Mouse (Mus musculus) E14TG2a.4 (cell line): ENCODE measurements around the gene Mrps27.
A peak's percentile ranks its signal among the peaks of the same experiment; 100 is the strongest.

ENCODE experiments used
- H3K27me3 ChIP-seq: 2 replicates; pipeline ENCODE4 v1.6.1; 2014; ENCODE audit warnings: low read length, control low read depth; ENCODE audit not compliant: insufficient read depth
- H3K36me3 ChIP-seq: 2 replicates; pipeline ENCODE4 v1.6.1; 2014; ENCODE audit warnings: low read length, control low read depth; ENCODE audit not compliant: insufficient read depth
- H3K4me1 ChIP-seq: replicated peaks from 2 replicates; pipeline ENCODE4 v1.6.1; 2014; ENCODE audit warnings: low read depth, low read length, control low read depth
- H3K4me3 ChIP-seq: replicated peaks from 2 replicates; pipeline ENCODE4 v1.5.1; 2014; ENCODE audit warnings: mild to moderate bottlenecking, low read length
- H3K9me3 ChIP-seq: 2 replicates; pipeline ENCODE4 v1.6.1; 2014; ENCODE audit warnings: low read length, control low read depth
- CTCF ChIP-seq: conservative IDR thresholded peaks from 2 replicates; pipeline ENCODE4 v1.5.1; 2014; ENCODE audit warnings: low read length
- NANOG ChIP-seq: IDR thresholded peaks from 2 replicates; pipeline ENCODE4 v1.6.1; 2014; ENCODE audit warnings: borderline replicate concordance, low read length, mixed read lengths
- POU5F1 ChIP-seq: IDR thresholded peaks from 2 replicates; pipeline ENCODE4 v1.6.1; 2014; ENCODE audit warnings: low read length, borderline replicate concordance

Gene Mrps27

DNA sequence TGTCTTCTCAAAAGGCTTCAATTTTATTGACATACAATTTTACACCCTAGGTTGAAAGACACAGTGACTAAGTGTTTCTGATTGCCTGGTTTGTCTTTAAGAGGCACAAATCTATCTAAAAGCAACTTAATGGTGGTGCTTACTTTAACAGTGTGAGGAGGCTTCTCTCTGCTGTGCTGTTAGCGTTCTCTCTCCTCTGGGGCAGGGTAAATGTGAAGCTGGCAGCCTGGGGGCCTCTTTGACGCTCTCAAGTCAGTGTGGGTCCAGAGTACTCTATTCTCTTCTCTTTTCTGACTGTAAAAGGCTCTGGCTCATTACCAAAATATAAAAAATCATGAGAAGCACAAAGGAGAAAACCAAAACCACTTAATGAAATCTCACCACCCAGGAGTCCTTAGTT is 64.6 kb downstream of the Mrps27 start:
- Histone ChIP-seq H3K4me3 (no peak overlapping the region), H3K36me3 (peaks cover 93% of the 10 kb centered on the region), H3K4me1 (peaks cover 26% of the 10 kb centered on the region), H3K27me3 (no peaks in the 10 kb centered on the region), H3K9me3 (no peaks in the 10 kb centered on the region)
- TF ChIP-seq NANOG (no peak), POU5F1 (no peak), CTCF (no peak)

DNA sequence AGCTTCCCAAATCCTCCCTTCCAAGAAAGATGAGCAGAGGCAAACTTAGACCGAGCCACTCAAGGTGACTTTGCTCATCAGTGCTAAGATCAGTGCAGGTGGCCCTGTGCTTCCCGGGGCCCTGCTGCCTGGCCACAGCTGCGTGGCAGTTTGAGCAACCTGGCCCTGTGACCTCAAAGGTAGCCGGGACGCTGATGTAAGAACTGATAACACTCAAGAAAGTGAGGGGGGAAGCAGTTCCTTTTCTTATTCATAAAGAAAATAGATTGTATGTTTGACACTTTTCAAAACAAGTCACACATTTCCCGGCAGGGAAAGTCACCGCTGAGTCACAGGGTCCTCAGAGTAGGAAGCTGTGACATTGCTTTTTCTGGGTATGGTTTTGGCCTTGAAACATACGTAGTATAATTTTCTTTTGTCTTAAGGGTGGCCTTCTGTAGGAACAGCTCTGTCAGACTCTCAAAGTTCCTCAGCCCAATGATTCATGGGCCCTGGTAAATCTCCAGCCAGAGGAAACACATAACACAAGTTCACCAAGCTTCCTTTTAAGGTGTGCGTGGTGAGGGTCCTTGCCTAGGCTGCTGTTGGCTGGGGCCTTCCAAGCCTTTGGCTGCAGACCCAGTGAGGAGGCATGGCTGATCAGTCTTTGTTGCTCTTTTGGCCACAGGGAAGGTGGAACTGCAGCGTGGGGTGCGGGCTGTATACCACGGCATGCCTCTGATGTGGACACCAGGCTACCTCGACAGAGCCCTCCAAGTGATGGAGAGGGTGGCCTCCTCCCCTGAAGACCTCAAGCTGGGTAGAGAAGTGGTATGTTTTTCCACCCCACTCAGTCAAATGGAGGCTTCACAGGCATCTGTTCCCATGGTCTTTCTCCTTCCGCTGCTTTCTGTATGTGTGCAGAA is 66.3 kb downstream of the Mrps27 start:
- H3K4me1 ChIP-seq = peaks cover 43% of the 10 kb centered on the region
- H3K4me3 ChIP-seq = no peak overlapping the region
- no peaks in the 10 kb centered on the region for H3K27me3 ChIP-seq
- H3K36me3 ChIP-seq = peaks cover 93% of the 10 kb centered on the region
- TF ChIP-seq CTCF (no peak), NANOG (no peak), POU5F1 (no peak)
- H3K9me3 ChIP-seq = no peaks in the 10 kb centered on the region

DNA sequence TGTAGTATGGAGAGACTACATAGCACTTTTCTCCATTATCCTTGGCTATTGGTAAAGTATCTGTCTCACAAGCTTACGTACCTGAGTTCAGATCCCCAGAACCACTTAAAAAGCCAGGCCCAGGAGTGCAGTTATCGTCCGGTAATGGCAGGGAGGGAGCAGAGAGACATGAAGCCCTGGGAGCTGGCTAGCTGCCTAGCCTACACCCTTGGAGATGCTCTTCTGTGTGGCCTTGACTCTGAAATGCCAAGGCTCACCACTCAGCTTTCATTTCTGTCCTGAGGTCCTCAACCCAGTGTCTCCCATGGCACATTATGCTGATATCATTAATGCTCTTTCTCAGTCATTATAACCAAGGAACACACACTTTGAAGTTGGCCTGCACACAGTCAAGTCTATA is 67.2 kb downstream of the Mrps27 start:
- no peaks in the 10 kb centered on the region for H3K9me3 ChIP-seq
- H3K36me3 ChIP-seq = peaks cover 92% of the 10 kb centered on the region
- H3K27me3 ChIP-seq = no peaks in the 10 kb centered on the region
- no peak for TF ChIP-seq POU5F1
- H3K4me1 ChIP-seq = peaks cover 52% of the 10 kb centered on the region
- H3K4me3 ChIP-seq = no peak overlapping the region

DNA sequence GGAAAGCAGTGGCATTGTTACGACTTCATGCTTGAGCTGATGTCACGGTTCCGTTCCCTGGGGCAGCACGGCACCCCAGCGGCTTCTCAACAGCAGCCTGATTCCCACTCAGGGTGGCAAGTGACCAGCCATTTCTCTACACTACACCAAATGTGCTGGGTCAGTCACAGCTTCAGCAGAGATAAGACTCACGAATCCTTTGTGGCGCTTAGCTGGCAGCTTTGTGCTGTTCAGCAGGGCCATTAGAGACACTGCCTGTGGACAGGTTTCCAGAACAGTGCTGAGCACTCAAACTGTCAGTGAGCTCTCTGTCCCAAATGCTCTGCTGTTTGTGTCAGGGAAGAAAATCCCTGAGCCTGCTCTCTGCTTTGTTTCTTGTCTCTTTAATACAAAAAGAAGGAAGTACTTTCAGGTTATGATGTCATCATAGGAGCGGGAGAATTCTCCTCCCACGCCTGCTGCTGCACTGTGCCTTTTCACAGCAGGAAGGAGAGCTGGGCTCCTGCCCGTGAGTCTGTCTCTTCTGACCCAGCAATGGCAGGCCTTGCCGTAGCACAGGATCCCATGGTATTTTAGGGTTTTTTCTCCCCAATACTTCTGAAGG is 68.0 kb downstream of the Mrps27 start:
- no peak for TF ChIP-seq NANOG
- TF ChIP-seq CTCF = no peak
- no peak for TF ChIP-seq POU5F1
- peaks cover 84% of the 10 kb centered on the region for H3K36me3 ChIP-seq
- H3K4me3 ChIP-seq = no peak overlapping the region
- no peaks in the 10 kb centered on the region for H3K9me3 ChIP-seq
- H3K4me1 ChIP-seq = peaks cover 59% of the 10 kb centered on the region
- no peaks in the 10 kb centered on the region for H3K27me3 ChIP-seq

DNA sequence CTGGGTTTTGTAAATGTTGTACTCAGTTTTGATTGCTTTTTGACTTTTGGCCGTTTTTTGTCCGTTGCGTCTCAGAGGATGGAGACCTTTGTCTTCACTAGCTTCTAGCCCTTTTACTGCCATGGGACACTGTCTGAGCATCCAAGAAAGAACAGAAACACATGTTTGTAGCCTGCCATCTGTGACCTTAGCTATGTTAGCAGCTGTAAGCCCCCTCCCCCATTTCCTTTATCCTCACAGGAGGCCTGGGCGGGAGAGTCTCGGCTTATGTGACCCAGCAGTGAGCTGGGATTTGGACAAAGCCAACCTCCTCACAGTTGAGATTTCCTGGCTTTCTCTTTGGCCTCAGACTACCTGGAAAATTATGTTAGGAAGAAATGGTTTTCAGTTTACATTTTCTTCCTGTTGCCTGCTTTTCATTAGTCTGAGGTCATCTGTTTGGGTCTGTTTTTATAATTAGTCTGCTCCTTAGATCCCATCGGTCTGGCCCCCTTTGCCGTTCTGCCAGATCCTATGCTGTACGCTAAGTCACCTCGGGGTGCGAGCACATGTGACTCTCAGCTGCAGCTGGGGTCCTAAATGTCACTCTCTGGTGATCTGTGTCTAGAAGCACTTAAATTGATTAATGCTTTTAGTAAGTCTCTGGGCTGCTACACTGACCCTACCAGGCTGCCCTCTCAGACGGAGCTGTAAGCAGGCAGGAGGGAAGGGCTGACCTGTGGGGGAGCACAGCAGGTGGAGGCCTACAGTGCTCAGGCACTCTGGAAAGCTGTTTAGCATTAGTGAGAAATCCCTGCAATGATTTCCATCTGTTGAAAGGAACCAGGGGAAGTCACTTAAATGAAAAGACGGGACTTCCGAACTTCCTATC is 69.1 kb downstream of the Mrps27 start:
- TF ChIP-seq POU5F1 (no peak), NANOG (0 out of 2 replicates have a peak, but pooled peaks have one; percentile 28)

DNA sequence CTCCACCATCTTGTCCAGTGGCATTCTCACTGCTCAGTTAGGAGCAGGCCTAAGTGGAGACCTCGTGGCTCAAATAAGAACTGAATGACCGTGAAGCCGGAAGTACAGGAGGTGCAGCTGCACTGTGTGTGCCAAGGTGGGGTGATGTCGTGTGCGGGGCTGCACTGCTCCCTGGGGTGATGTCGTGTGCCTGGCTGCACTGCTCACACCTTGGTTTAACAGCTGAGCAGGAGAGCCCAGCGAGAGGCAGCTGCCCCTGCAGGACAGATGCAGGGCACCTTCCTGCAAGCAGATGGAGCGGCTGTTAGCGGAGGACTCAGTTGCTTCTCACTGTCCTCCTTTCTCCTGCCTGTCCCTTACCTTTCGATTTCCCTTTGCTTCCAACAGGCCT is 69.8 kb downstream of the Mrps27 start:
- peak overlapping the region; percentile 50 for H3K4me3 ChIP-seq
- H3K36me3 ChIP-seq = peaks cover 83% of the 10 kb centered on the region
- H3K27me3 ChIP-seq = no peaks in the 10 kb centered on the region
- no peaks in the 10 kb centered on the region for H3K9me3 ChIP-seq
- peaks cover 76% of the 10 kb centered on the region for H3K4me1 ChIP-seq
- TF ChIP-seq POU5F1 (no peak), CTCF (no peak), NANOG (no peak)

More for the DNA sequence above, 69.1 kb downstream of the Mrps27 start:
- H3K4me3 ChIP-seq = peak overlapping the region; percentile 50
- H3K36me3 ChIP-seq = peaks cover 85% of the 10 kb centered on the region
- H3K9me3 ChIP-seq = no peaks in the 10 kb centered on the region
- H3K4me1 ChIP-seq = peaks cover 70% of the 10 kb centered on the region
- H3K27me3 ChIP-seq = no peaks in the 10 kb centered on the region

DNA sequence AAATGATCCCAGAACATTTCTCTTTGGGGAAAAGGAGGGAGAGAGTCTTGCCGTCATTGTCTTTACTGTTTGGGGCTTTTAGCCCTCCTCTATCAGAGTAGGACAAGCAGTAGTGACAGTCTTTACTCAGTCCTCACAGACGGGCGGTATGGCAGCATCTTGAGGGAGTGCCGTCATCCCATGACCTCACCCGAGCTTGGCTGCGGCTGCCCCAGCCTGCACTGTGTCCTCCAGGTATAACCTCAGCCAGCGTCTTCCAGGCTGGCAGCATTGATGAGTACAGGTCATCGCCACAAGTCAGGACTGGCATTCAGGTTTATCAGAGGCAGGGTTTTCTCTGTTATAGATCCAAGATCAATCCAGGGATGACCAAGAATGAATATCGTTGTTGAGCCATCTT is 72.0 kb downstream of the Mrps27 start:
- no peaks in the 10 kb centered on the region for H3K27me3 ChIP-seq
- no peak overlapping the region for H3K4me3 ChIP-seq
- H3K9me3 ChIP-seq = no peaks in the 10 kb centered on the region
- no peak for TF ChIP-seq CTCF
- TF ChIP-seq POU5F1 = no peak
- TF ChIP-seq NANOG = no peak
- peaks cover 61% of the 10 kb centered on the region for H3K36me3 ChIP-seq
- H3K4me1 ChIP-seq = peaks cover 86% of the 10 kb centered on the region

DNA sequence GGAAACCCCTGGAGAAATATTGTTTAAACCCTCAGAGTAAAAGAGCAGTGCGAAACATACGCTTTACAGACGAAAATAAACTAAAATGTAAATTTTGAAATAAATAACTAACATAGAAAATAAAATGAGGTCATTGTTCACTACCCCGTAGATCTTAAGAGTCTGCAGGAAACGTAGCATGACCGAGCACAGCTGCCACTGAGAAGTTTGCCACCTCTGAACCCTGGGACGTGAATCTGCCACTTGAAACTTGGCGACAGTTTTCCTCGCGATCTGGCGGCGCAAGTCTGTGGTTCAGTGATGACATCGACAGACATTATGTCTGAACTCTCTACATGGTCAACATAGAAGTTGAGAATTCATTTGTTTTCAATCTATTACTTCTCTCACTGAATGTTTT is 79.0 kb downstream of the Mrps27 start:
- Histone ChIP-seq H3K4me3 (no peak overlapping the region), H3K27me3 (no peaks in the 10 kb centered on the region), H3K4me1 (peaks cover 24% of the 10 kb centered on the region), H3K36me3 (peaks cover 65% of the 10 kb centered on the region), H3K9me3 (no peaks in the 10 kb centered on the region)
- TF ChIP-seq POU5F1 (no peak), CTCF (no peak), NANOG (no peak)
